Mouse (Mus musculus): ENCODE data around the gene Pla2g2f. TPM values are rescaled to one million over a fixed set of nuclear protein-coding genes. Genes with fewer than 3 reads are reported as not detected.

Gene Pla2g2f
- polyA plus RNA-seq, 1 experiment from 2014 or later, result 0.07 TPM

DNA sequence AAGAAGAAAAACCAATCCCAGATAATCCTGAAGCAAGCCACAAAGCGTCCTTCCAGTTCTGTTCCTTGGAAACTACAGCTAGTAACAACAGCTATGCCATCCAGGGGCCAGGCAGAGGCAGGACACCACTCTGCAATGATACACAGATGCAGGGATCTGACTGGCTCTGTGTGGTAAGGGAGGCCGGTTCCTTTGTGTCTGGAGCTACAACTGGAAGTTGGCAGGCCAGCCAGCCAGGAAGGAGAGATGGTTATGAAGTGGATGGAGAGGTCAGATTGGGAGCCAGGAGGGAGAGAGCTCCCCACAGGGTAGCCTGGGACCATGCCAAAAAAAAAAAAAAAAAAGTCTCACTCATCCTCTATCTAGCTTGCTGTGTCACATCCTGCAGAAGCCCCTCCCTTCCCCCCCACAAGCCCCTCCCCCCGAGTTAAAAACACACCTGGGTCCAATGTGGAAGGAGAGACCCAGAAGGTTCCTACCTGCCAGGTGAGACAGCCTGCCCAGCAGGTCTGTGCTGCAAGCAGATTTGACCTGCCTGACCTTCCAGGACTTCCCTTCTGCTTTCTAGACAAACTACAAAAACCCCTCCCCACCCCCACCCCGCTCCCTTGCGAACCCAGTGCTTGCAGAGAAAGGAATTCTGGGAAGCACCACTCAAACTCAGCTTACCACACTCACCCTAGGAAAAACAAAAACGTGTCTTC is 39.2 kb upstream of the Pla2g2f start:
- Histone ChIP-seq H3K4me3 (ENCODE audit: low read length) (no peak overlapping the region), H3K4me2 (ENCODE audit: low read depth, low read length) (no peak overlapping the region), H3K4me1 (ENCODE audit: control insufficient read depth, insufficient read depth, low read length) (peaks cover 4% of the 10 kb centered on the region; the same call in 1 of the 2 replicates), H3K9ac (ENCODE audit: low read length) (no peak overlapping the region), H3K27me3 (ENCODE audit: control insufficient read depth, insufficient read depth, low read length) (peaks cover 3% of the 10 kb centered on the region), H3K36me3 (ENCODE audit: control insufficient read depth, insufficient read depth) (no peaks in the 10 kb centered on the region), H3K9me3 (replicated peaks; ENCODE audit: control insufficient read depth, low read length) (no peaks in the 10 kb centered on the region), H3K27ac (ENCODE audit: low read length) (no peak overlapping the region)
- WGBS, result 43% methylated on average over 6 of the region's 6 CpGs
- ATAC-seq (replicated peaks; ENCODE audit: extremely low read depth, insufficient read depth, low FRiP score), result no peak

DNA sequence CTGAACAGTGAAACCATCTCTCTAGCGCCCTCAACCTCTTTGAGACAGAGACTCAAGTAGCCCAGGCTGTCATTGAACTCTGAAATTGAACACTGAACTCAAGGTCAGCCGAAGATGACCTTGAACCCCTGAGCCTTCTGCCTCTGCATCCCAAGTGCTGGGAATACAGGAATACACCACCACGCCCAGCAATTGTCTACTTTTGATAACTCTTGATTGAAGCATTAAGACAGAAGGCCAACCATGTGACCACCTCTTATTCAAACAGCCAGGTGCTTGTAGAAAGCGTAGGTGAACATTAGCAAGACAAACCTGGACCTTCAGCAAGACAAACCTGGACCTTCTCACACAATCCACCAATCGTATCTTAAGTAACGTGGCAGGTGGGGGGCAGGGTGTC is 36.9 kb upstream of the Pla2g2f start:
- WGBS, result 81% methylated on average over 6 of the region's 6 CpGs
- H3K4me3 ChIP-seq (ENCODE audit: low read length), result no peak overlapping the region
- no peaks in the 10 kb centered on the region for H3K9me3 ChIP-seq (replicated peaks; ENCODE audit: control insufficient read depth, low read length)
- H3K9ac ChIP-seq (ENCODE audit: low read length), result no peak overlapping the region
- ATAC-seq (replicated peaks; ENCODE audit: extremely low read depth, insufficient read depth, low FRiP score), result no peak
- no peaks in the 10 kb centered on the region for H3K4me1 ChIP-seq (ENCODE audit: control insufficient read depth, insufficient read depth, low read length)
- H3K27ac ChIP-seq (ENCODE audit: low read length), result no peak overlapping the region
- no peaks in the 10 kb centered on the region for H3K36me3 ChIP-seq (ENCODE audit: control insufficient read depth, insufficient read depth)
- H3K27me3 ChIP-seq (ENCODE audit: control insufficient read depth, insufficient read depth, low read length), result peaks cover 2% of the 10 kb centered on the region; the same call in 1 of the 2 replicates
- H3K4me2 ChIP-seq (ENCODE audit: low read depth, low read length), result no peak overlapping the region

DNA sequence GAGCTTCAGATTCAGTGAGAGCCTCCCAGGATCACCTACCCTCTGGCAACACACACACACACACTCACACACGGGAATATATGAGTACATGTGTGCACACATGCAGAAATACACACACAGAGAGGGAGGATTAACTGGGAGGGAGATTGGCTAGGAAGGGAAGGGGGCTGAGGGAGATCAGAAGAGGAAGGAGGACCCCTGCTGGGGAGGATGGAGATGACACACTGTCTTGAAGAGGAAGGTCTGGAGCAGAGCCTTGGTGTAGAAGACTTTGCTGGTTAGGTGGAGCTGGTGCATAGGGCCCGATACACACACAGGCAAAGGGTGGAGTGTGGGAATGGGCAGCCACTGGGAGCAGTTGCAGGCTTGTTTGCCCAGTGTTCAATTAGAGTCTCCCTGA is 35.9 kb upstream of the Pla2g2f start:
- ATAC-seq (replicated peaks; ENCODE audit: extremely low read depth, insufficient read depth, low FRiP score), result no peak
- Histone ChIP-seq H3K9ac (ENCODE audit: low read length) (no peak overlapping the region), H3K4me2 (ENCODE audit: low read depth, low read length) (no peak overlapping the region), H3K4me1 (ENCODE audit: control insufficient read depth, insufficient read depth, low read length) (no peaks in the 10 kb centered on the region), H3K9me3 (replicated peaks; ENCODE audit: control insufficient read depth, low read length) (no peaks in the 10 kb centered on the region), H3K27me3 (ENCODE audit: control insufficient read depth, insufficient read depth, low read length) (peaks cover 2% of the 10 kb centered on the region; the same call in 1 of the 2 replicates), H3K27ac (ENCODE audit: low read length) (no peak overlapping the region), H3K36me3 (ENCODE audit: control insufficient read depth, insufficient read depth) (no peaks in the 10 kb centered on the region), H3K4me3 (ENCODE audit: low read length) (no peak overlapping the region)
- 58% methylated on average over 2 of the region's 2 CpGs for WGBS

DNA sequence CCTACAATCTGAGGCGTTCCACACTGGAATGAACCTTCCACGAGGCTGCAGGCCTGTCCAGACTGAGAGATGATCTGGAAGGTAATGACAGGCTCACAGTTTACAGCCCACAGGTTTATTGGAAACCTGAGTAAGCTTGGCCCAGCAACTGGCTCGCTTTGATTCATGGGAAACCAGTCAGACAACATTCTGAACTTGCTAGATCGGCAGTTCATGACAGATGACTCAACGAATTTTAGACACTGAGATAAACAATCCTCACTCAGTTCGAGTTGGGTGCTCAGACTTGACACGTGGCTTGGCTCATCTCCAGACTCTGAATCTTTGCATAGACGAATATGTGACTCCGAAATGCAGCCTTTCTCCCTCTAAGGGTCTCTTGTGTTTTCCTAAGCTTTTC is 35.2 kb upstream of the Pla2g2f start:
- no peaks in the 10 kb centered on the region for H3K36me3 ChIP-seq (ENCODE audit: control insufficient read depth, insufficient read depth)
- ATAC-seq (replicated peaks; ENCODE audit: extremely low read depth, insufficient read depth, low FRiP score), result no peak
- no peak overlapping the region for H3K27ac ChIP-seq (ENCODE audit: low read length)
- peaks cover 3% of the 10 kb centered on the region; the same call in 1 of the 2 replicates for H3K27me3 ChIP-seq (ENCODE audit: control insufficient read depth, insufficient read depth, low read length)
- no peak overlapping the region for H3K9ac ChIP-seq (ENCODE audit: low read length)
- WGBS, result 33% methylated on average over 9 of the region's 9 CpGs
- no peak overlapping the region for H3K4me2 ChIP-seq (ENCODE audit: low read depth, low read length)
- no peaks in the 10 kb centered on the region for H3K9me3 ChIP-seq (replicated peaks; ENCODE audit: control insufficient read depth, low read length)
- no peaks in the 10 kb centered on the region for H3K4me1 ChIP-seq (ENCODE audit: control insufficient read depth, insufficient read depth, low read length)
- no peak overlapping the region for H3K4me3 ChIP-seq (ENCODE audit: low read length)

DNA sequence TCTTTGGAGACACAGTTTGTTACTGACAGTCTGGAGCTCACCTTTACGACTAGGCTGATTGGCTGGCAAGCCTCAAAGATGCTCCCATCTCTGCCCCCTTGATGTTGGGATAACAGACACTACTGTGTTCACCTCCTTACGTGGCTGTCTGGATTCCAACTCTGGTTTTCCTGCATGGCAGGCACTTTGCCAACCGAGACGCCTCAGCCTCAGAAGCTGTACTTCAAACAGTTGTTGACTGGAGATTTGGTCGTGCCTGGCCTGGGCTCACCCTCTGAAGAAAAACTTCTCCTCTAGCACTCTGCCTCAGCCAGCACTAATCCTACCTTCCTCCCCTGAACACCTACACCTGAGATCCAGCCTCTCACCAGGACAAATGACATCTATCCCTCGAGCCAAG is 34.0 kb upstream of the Pla2g2f start:
- WGBS, result 47% methylated on average over 6 of the region's 6 CpGs
- H3K27me3 ChIP-seq (ENCODE audit: control insufficient read depth, insufficient read depth, low read length), result peaks cover 5% of the 10 kb centered on the region; the same call in 1 of the 2 replicates
- no peak overlapping the region for H3K9ac ChIP-seq (ENCODE audit: low read length)
- no peaks in the 10 kb centered on the region for H3K36me3 ChIP-seq (ENCODE audit: control insufficient read depth, insufficient read depth)
- H3K4me2 ChIP-seq (ENCODE audit: low read depth, low read length), result no peak overlapping the region
- H3K9me3 ChIP-seq (replicated peaks; ENCODE audit: control insufficient read depth, low read length), result no peaks in the 10 kb centered on the region
- H3K4me1 ChIP-seq (ENCODE audit: control insufficient read depth, insufficient read depth, low read length), result no peaks in the 10 kb centered on the region
- no peak overlapping the region for H3K27ac ChIP-seq (ENCODE audit: low read length)
- no peak for ATAC-seq (replicated peaks; ENCODE audit: extremely low read depth, insufficient read depth, low FRiP score)
- H3K4me3 ChIP-seq (ENCODE audit: low read length), result no peak overlapping the region

DNA sequence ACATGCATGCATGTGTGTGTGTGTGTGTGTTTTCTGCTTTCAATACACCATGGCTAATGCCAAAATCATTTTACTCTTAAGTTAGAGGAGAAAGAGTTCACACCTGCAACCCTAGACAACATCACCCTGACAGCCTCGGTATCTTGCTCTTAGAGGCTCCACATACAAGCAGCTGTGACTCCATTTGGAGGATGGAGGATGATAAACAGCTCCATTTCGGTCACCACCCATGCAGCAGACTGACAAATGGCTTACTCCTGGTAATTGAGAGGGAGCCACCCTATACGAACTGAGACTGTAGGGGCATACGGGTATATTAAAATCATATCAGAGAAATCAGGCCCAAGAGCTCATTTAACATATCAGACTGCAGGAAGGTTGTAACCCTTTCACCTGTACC is 31.0 kb upstream of the Pla2g2f start:
- H3K4me1 ChIP-seq (ENCODE audit: control insufficient read depth, insufficient read depth, low read length), result no peaks in the 10 kb centered on the region
- H3K9ac ChIP-seq (ENCODE audit: low read length), result no peak overlapping the region
- H3K27ac ChIP-seq (ENCODE audit: low read length), result no peak overlapping the region
- no peaks in the 10 kb centered on the region for H3K9me3 ChIP-seq (replicated peaks; ENCODE audit: control insufficient read depth, low read length)
- no peaks in the 10 kb centered on the region for H3K36me3 ChIP-seq (ENCODE audit: control insufficient read depth, insufficient read depth)
- ATAC-seq (replicated peaks; ENCODE audit: extremely low read depth, insufficient read depth, low FRiP score), result no peak
- no peak overlapping the region for H3K4me3 ChIP-seq (ENCODE audit: low read length)
- WGBS, result 66% methylated on average over 4 of the region's 4 CpGs
- H3K27me3 ChIP-seq (ENCODE audit: control insufficient read depth, insufficient read depth, low read length), result peaks cover 11% of the 10 kb centered on the region; the same call in 1 of the 2 replicates
- no peak overlapping the region for H3K4me2 ChIP-seq (ENCODE audit: low read depth, low read length)

DNA sequence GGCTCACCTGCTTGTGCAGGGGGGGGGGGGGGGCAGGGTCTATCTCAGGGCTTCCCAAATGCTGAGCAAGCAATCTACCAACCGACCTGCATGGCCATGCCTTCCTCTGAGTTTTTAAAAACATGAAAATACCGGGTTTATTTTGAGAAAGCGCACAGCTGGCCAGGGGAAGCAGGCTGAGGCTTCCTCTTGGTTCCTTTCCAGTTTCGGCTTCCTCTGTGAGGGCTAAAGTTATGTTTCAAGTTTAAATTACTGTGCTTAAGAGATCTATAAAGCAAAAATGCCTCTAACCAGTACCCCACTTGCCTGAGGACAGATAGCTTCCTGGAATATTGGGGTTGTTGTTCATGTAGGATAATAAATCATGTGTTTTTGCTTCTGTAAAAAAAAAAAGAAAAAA is 28.7 kb upstream of the Pla2g2f start:
- Histone ChIP-seq H3K9me3 (replicated peaks; ENCODE audit: control insufficient read depth, low read length) (no peaks in the 10 kb centered on the region), H3K4me2 (ENCODE audit: low read depth, low read length) (no peak overlapping the region), H3K27ac (ENCODE audit: low read length) (no peak overlapping the region), H3K9ac (ENCODE audit: low read length) (no peak overlapping the region), H3K4me3 (ENCODE audit: low read length) (no peak overlapping the region), H3K27me3 (ENCODE audit: control insufficient read depth, insufficient read depth, low read length) (peaks cover 10% of the 10 kb centered on the region; the same call in 1 of the 2 replicates), H3K36me3 (ENCODE audit: control insufficient read depth, insufficient read depth) (no peaks in the 10 kb centered on the region), H3K4me1 (ENCODE audit: control insufficient read depth, insufficient read depth, low read length) (no peaks in the 10 kb centered on the region)
- ATAC-seq (replicated peaks; ENCODE audit: extremely low read depth, insufficient read depth, low FRiP score), result no peak
- WGBS, result 40% methylated on average over 4 of the region's 4 CpGs

DNA sequence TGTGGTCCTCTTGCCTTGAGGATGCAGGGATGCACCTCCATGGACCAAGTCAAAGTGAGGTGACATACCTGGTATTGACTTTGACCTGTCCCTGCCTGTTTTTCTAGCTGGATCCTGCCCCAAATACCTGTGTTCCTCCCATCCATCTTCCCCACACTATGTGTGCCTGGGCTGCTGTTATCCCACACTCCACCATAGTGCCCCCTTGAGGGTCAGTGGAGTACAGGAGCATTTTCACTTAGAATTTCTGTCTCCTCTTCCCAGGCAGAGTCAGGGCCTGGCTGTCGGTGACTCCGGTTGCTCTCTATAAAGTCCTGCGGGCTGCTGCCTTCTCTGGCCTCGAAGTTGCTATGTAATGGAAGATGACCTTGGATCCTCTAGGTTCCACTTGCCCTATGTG is 28.3 kb upstream of the Pla2g2f start:
- H3K4me2 ChIP-seq (ENCODE audit: low read depth, low read length), result no peak overlapping the region
- H3K27ac ChIP-seq (ENCODE audit: low read length), result no peak overlapping the region
- H3K9ac ChIP-seq (ENCODE audit: low read length), result no peak overlapping the region
- H3K4me3 ChIP-seq (ENCODE audit: low read length), result no peak overlapping the region
- ATAC-seq (replicated peaks; ENCODE audit: extremely low read depth, insufficient read depth, low FRiP score), result no peak
- H3K36me3 ChIP-seq (ENCODE audit: control insufficient read depth, insufficient read depth), result no peaks in the 10 kb centered on the region
- no peaks in the 10 kb centered on the region for H3K4me1 ChIP-seq (ENCODE audit: control insufficient read depth, insufficient read depth, low read length)
- no peaks in the 10 kb centered on the region for H3K9me3 ChIP-seq (replicated peaks; ENCODE audit: control insufficient read depth, low read length)
- H3K27me3 ChIP-seq (ENCODE audit: control insufficient read depth, insufficient read depth, low read length), result peaks cover 8% of the 10 kb centered on the region; the same call in 1 of the 2 replicates
- 57% methylated on average over 4 of the region's 4 CpGs for WGBS

DNA sequence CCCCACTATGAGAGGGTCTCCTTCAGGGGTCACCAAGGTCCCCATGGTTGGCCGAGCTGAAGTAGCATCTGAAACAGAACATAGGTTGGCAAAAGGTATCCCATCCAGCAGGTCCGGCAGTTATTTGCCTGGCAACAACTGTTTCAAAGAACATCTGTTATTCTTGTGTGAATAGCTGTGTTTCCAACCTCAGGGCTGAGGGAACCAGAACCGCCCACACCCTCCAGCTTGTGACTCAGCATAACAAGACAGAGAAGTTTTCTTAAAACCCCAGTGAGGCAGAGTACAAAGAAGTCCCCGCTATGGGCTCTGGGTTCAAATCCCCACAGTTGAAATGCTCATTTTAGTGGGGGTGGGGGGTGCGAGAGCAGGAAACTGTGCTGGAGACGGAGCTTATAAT is 24.7 kb upstream of the Pla2g2f start:
- WGBS, result 82% methylated on average over 6 of the region's 6 CpGs
- ATAC-seq (replicated peaks; ENCODE audit: extremely low read depth, insufficient read depth, low FRiP score), result no peak
- no peak overlapping the region for H3K4me2 ChIP-seq (ENCODE audit: low read depth, low read length)

More for the DNA sequence above, 24.7 kb upstream of the Pla2g2f start:
- H3K27me3 ChIP-seq (ENCODE audit: control insufficient read depth, insufficient read depth, low read length), result peaks cover 12% of the 10 kb centered on the region
- no peak overlapping the region for H3K27ac ChIP-seq (ENCODE audit: low read length)
- H3K36me3 ChIP-seq (ENCODE audit: control insufficient read depth, insufficient read depth), result no peaks in the 10 kb centered on the region
- H3K9me3 ChIP-seq (replicated peaks; ENCODE audit: control insufficient read depth, low read length), result no peaks in the 10 kb centered on the region
- H3K9ac ChIP-seq (ENCODE audit: low read length), result no peak overlapping the region
- H3K4me3 ChIP-seq (ENCODE audit: low read length), result no peak overlapping the region
- H3K4me1 ChIP-seq (ENCODE audit: control insufficient read depth, insufficient read depth, low read length), result no peaks in the 10 kb centered on the region

All from heart, embryonic 16.5 days (tissue).